Mouse (Mus musculus): Measurements from ENCODE around the gene Aox1. TPM values are rescaled to one million over a fixed set of nuclear protein-coding genes. Genes with fewer than 3 reads are reported as not detected.

The Aox1 gene
- polyA plus RNA-seq, 1 experiment = 3.3 TPM

GRCm38 (mm10) chr1:58046721-58047290 is 17.1 kb downstream of the Aox1 start:
- H3K4me3 ChIP-seq (ENCODE audit: control insufficient read depth, low read depth, low read length) = no peak overlapping the region
- no peaks in the 10 kb centered on the region for H3K4me1 ChIP-seq (ENCODE audit: control insufficient read depth, insufficient read depth, low read length)
- TF ChIP-seq POLR2A (IDR thresholded peaks at IDR 0.05; ENCODE audit: control insufficient read depth, low read depth, low read length) = no peak
- TF ChIP-seq CTCF (IDR thresholded peaks at IDR 0.05; ENCODE audit: control insufficient read depth, insufficient read depth, insufficient replicate concordance, low read depth, low read length) = no peak
- no peak overlapping the region for H3K27ac ChIP-seq (ENCODE audit: control insufficient read depth, insufficient read depth, low read depth, low read length)
- H3K36me3 ChIP-seq (ENCODE audit: control insufficient read depth, insufficient read depth, low read length) = no peaks in the 10 kb centered on the region
- H3K27me3 ChIP-seq (ENCODE audit: control insufficient read depth, insufficient read depth, low read length) = no peaks in the 10 kb centered on the region

- Histone ChIP-seq H3K4me1 (ENCODE audit: control insufficient read depth, insufficient read depth, low read length) (no peaks in the 10 kb centered on the region), H3K27me3 (ENCODE audit: control insufficient read depth, insufficient read depth, low read length) (no peaks in the 10 kb centered on the region), H3K36me3 (ENCODE audit: control insufficient read depth, insufficient read depth, low read length) (no peaks in the 10 kb centered on the region), H3K27ac (ENCODE audit: control insufficient read depth, insufficient read depth, low read depth, low read length) (no peak overlapping the region), H3K4me3 (ENCODE audit: control insufficient read depth, low read depth, low read length) (no peak overlapping the region)
- no peak for TF ChIP-seq POLR2A (IDR thresholded peaks at IDR 0.05; ENCODE audit: control insufficient read depth, low read depth, low read length)
- TF ChIP-seq CTCF (IDR thresholded peaks at IDR 0.05; ENCODE audit: control insufficient read depth, insufficient read depth, insufficient replicate concordance, low read depth, low read length) = no peak
Measured at GRCm38 (mm10) chr1:58049126-58049525, 19.4 kb downstream of the Aox1 start.

DNA sequence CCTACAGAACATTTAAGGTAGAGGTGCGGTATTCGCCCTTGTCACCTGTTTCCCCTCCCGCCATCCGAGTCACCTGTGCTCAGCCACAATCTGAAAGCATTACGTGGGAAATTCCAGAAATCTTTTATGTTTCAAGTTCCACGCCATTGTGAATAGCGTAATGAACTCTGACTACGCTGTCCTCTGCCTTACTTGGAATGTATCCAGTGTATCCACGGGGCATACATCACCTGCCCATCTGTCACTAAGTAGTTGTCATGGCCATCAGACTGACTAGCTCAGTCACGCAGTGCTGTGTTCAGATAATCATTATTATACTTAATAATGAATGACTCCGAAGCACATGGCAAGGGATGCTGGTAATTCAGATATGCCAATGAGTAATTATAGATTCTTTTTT is 25.9 kb downstream of the Aox1 start:
- no peak for TF ChIP-seq POLR2A (IDR thresholded peaks at IDR 0.05; ENCODE audit: control insufficient read depth, low read depth, low read length)
- TF ChIP-seq CTCF (IDR thresholded peaks at IDR 0.05; ENCODE audit: control insufficient read depth, insufficient read depth, insufficient replicate concordance, low read depth, low read length) = no peak
- H3K36me3 ChIP-seq (ENCODE audit: control insufficient read depth, insufficient read depth, low read length) = no peaks in the 10 kb centered on the region
- no peaks in the 10 kb centered on the region for H3K27me3 ChIP-seq (ENCODE audit: control insufficient read depth, insufficient read depth, low read length)
- H3K4me3 ChIP-seq (ENCODE audit: control insufficient read depth, low read depth, low read length) = no peak overlapping the region
- no peaks in the 10 kb centered on the region for H3K4me1 ChIP-seq (ENCODE audit: control insufficient read depth, insufficient read depth, low read length)
- H3K27ac ChIP-seq (ENCODE audit: control insufficient read depth, insufficient read depth, low read depth, low read length) = no peak overlapping the region

GRCm38 (mm10) chr1:58056074-58056807 is 26.5 kb downstream of the Aox1 start:
- TF ChIP-seq POLR2A (IDR thresholded peaks at IDR 0.05; ENCODE audit: control insufficient read depth, low read depth, low read length) (no peak), CTCF (IDR thresholded peaks at IDR 0.05; ENCODE audit: control insufficient read depth, insufficient read depth, insufficient replicate concordance, low read depth, low read length) (no peak)
- no peaks in the 10 kb centered on the region for H3K36me3 ChIP-seq (ENCODE audit: control insufficient read depth, insufficient read depth, low read length)
- H3K4me3 ChIP-seq (ENCODE audit: control insufficient read depth, low read depth, low read length) = no peak overlapping the region
- H3K27me3 ChIP-seq (ENCODE audit: control insufficient read depth, insufficient read depth, low read length) = no peaks in the 10 kb centered on the region
- H3K4me1 ChIP-seq (ENCODE audit: control insufficient read depth, insufficient read depth, low read length) = no peaks in the 10 kb centered on the region
- no peak overlapping the region for H3K27ac ChIP-seq (ENCODE audit: control insufficient read depth, insufficient read depth, low read depth, low read length)

DNA sequence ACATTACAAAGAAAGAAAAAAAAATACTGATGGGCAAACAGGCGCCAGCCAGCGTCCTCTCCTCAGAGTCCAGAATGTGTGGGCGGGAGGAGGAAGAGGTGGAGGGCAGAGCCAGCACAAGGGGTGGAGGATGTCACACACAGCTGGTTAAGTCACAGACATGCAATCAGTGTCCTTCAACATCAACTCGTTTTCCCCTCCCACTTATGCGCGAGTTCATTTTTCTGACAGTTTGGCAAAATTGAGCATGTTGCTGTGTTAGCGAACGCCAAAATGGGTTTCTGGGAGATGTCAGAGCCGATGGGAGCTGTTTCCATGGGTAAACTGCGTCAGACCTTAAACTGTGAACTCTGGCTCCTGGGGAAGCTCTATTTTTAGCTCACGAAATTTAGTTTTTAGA is 27.2 kb downstream of the Aox1 start:
- no peak overlapping the region for H3K27ac ChIP-seq (ENCODE audit: control insufficient read depth, insufficient read depth, low read depth, low read length)
- no peak for TF ChIP-seq CTCF (IDR thresholded peaks at IDR 0.05; ENCODE audit: control insufficient read depth, insufficient read depth, insufficient replicate concordance, low read depth, low read length)
- no peak for TF ChIP-seq POLR2A (IDR thresholded peaks at IDR 0.05; ENCODE audit: control insufficient read depth, low read depth, low read length)
- no peaks in the 10 kb centered on the region for H3K27me3 ChIP-seq (ENCODE audit: control insufficient read depth, insufficient read depth, low read length)
- H3K4me1 ChIP-seq (ENCODE audit: control insufficient read depth, insufficient read depth, low read length) = no peaks in the 10 kb centered on the region
- no peaks in the 10 kb centered on the region for H3K36me3 ChIP-seq (ENCODE audit: control insufficient read depth, insufficient read depth, low read length)
- H3K4me3 ChIP-seq (ENCODE audit: control insufficient read depth, low read depth, low read length) = no peak overlapping the region

DNA sequence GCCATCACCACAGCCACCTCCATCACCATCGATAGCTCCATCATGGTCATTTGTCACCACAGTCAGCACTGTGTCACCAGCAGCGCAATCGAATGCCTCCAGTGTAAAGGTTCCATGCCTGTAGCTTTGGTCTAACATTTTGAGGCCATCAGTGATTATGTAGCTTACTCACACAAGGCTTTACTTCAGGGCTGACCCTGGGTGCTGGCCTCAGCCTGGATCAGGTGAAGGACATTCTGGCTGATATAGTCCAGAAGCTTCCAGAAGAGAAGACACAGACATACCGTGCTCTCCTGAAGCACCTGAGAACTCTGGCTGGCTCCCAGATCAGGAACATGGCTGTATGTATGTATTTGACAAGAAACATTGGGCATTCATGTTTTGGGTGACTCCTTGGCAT is 29.1 kb downstream of the Aox1 start:
- no peaks in the 10 kb centered on the region for H3K36me3 ChIP-seq (ENCODE audit: control insufficient read depth, insufficient read depth, low read length)
- H3K27ac ChIP-seq (ENCODE audit: control insufficient read depth, insufficient read depth, low read depth, low read length) = no peak overlapping the region
- TF ChIP-seq CTCF (IDR thresholded peaks at IDR 0.05; ENCODE audit: control insufficient read depth, insufficient read depth, insufficient replicate concordance, low read depth, low read length) (no peak), POLR2A (IDR thresholded peaks at IDR 0.05; ENCODE audit: control insufficient read depth, low read depth, low read length) (no peak)
- no peaks in the 10 kb centered on the region for H3K4me1 ChIP-seq (ENCODE audit: control insufficient read depth, insufficient read depth, low read length)
- H3K4me3 ChIP-seq (ENCODE audit: control insufficient read depth, low read depth, low read length) = no peak overlapping the region
- H3K27me3 ChIP-seq (ENCODE audit: control insufficient read depth, insufficient read depth, low read length) = no peaks in the 10 kb centered on the region

GRCm38 (mm10) chr1:58062131-58062530 is 32.4 kb downstream of the Aox1 start:
- Histone ChIP-seq H3K27me3 (ENCODE audit: control insufficient read depth, insufficient read depth, low read length) (no peaks in the 10 kb centered on the region), H3K4me1 (ENCODE audit: control insufficient read depth, insufficient read depth, low read length) (no peaks in the 10 kb centered on the region), H3K4me3 (ENCODE audit: control insufficient read depth, low read depth, low read length) (no peak overlapping the region), H3K36me3 (ENCODE audit: control insufficient read depth, insufficient read depth, low read length) (no peaks in the 10 kb centered on the region), H3K27ac (ENCODE audit: control insufficient read depth, insufficient read depth, low read depth, low read length) (no peak overlapping the region)
- TF ChIP-seq CTCF (IDR thresholded peaks at IDR 0.05; ENCODE audit: control insufficient read depth, insufficient read depth, insufficient replicate concordance, low read depth, low read length) (no peak), POLR2A (IDR thresholded peaks at IDR 0.05; ENCODE audit: control insufficient read depth, low read depth, low read length) (no peak)
